Mouse (Mus musculus) lung, postnatal 25 days (tissue): ENCODE measurements around the gene Sstr5.

Experiments used
- DNase-seq: peaks from one replicate; pipeline ENCODE4 v3.0.0; 2022; ENCODE audit warnings: low spot score

The Sstr5 gene

DNA sequence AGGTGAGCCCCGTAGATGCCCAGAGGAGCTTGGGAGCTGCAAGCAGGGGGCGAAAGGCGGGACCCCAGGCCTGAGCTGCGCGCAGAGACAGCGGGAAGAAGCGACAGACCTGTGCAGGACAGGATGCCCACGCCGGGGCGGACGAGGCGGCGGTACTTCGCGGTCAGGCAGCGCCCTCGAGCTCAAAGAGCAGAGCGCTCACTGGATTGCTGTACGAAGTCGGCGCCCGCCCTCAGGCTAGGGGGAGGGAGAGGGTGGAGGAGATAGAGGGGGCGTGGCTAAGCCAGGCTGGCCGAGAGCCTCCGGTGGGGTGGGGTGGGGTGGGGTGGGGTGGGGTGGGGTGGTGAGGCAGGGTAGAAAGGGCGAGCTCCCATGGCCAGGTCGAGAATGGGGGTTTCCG is at the start of gene Sstr5:
Gene Sstr5 (minus strand): TSS at position 276 of the 400 bp plus-strand sequence.
- no peak for DNase-seq

DNA sequence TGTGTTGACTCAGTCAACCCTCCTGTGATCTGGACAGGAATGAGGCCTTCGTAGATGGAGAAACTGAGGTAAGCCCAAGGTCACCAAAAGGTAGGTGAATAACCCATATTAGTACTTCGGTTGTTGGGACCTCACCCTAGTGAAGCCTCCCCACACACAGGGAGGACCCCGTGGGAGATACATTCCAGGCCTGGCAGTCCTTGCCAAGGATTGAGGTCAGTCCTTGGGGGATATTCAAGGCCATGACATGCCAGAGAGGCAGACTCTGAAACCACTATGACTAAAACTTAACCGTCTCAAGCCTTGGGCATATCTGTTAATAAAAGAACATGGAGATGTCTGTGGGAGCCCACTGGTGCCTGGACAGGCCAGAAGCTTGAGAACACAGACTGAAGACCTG is 44.7 kb upstream of the Sstr5 start:
- DNase-seq, result no peak

DNA sequence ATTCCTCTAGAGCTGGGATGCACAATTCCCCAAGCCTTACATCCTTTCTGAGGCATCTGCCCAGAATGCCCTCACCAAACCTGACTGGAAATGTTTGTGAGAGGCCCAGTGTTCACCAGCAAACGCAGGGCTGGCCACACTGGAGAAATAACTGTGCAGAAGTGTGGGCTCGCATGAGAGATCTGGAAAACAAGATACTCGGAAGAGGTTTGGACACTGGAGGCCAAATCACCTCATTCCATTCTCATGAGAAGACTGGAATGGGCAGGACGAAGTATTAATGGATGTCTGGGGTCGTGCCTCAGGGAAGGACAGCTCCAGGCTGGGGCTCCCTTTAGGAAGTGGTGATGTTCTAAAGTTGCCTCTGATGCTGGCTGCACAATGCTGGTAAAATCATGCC is 43.6 kb upstream of the Sstr5 start:
- no peak for DNase-seq

DNA sequence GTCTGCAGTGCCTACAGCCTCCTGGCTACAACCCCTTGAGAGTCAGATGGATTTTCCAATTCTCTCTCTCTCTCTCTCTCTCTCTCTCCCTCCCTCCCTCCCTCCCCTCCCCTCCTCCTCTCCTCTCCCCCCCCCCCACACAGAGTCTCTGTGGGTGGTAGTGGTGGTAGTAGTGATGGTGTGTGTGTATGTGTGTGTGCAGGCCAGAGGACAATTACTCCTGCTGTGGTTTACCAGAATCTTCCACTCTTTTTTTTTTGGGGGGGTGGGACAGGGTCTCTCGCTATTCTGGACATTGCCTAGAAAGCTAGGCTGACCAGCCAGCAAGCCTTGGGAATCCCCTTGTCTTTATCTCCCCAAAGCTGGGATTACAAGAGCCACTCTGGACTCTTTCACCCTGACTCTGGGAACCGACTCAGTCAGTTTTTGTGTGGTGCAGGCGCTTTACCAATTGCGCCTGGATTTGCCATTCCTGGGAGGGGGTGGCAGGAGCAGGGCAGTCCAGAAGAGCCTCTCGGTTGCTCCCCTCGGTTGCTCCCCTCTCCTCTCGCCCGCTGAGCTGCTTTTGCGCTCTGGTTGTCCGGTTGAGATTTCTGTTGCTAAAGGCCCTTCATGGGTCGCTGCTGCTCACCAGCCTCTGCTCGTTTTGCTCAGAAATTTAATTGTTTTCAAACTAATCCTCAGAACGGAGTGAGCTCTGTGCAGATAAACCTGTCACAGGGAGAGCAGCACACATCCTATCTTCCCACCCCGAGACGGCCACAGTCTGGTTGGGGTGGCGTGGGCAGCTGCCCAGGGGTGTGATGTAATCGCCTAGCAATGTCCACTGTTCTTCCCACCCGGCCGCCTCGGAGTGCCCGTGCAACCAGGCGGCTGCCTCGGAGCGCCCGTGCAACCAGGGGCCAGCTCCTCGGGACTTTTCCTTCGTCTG is 42.1 kb upstream of the Sstr5 start:
- DNase-seq, result no peak

DNA sequence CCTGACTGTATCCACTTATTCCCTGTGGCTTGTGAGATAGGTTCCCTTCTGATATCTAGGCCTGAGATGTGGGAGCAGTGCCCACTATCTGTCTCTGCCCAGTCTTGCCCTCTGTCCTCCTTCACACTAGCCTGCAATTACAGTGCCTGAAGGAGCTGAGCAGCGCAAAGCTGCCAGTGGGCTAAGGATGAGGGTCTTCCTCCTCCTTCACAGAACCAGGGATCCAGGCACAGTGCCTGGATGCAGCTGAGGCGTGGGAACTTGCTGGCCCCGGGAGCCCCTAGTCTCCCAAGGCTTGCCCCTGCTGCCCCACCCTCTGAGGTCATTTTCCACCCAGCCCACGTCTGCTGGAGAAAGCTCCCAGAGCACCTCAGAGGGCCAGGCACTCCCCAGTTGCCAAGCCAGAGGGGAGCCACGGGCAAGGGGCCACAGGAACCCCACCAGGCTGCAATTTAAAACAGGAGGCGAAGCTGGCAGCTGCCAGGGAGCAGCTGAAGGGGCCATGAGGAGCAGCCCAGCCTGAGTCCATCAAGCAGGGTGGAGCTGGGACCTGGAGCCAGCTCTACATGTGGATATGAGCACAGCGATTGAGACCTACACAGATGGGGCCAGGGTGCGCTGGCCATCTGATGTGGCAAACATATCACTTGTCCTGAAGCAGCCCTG is 33.4 kb upstream of the Sstr5 start:
- DNase-seq, result no peak

DNA sequence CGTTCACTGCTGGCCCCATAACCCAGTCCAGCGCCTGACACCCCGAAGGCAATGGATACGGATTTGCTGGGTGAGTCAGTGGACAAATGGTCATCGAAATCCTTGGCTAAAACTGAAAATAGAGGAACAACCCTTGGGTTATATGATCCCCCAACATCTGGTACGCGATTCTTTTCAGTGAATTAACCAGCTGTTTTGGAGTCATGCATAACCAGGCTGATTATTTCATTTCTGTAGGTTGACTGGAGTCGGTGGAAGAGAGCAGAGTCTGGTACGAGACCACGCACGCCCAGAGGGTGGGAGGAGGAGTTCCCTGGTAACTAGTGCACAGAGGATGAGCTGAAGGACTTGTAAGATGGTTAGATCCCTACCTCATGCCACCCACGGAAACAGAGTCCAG is 25.0 kb upstream of the Sstr5 start:
- no peak for DNase-seq

DNA sequence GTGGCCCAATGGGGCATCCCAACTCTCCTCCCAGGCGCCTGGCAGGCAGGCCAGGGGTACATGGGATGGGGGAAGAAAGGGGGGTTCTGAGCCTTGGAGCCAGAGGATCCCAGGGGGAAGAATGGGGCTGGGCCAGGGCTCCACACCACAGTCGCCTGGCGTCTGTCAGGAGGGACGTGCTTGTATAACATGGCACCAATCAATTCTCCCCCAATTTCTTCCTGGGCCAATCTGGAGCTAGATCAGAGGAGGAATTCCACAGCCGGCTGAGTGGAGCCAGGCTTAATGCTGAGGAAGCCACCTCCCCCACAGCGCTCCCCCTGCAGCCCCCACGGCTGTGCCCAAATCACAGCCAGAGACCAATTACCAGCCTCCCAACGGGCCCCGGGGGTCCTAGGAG is 23.4 kb upstream of the Sstr5 start:
- no peak for DNase-seq

DNA sequence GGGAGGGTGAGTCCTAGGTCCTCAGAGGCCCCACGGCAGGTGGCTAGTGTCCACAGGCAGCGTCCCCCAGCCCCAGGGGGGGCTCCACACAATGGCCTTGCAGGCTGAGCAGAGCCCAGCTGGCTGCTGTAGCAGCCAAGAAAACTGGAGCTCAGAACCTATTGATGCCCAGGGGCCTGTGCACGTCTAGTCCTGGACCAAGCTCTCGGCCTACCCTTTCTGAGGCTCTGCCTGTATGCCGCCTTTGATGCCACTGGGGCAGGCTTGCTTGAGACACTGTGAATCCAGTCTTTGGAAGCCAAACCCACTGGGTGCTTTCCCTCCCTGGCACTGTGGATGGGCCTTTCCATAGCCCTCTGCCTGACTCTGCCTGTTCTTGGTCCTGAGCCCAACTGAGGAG is 22.4 kb upstream of the Sstr5 start:
- no peak for DNase-seq

DNA sequence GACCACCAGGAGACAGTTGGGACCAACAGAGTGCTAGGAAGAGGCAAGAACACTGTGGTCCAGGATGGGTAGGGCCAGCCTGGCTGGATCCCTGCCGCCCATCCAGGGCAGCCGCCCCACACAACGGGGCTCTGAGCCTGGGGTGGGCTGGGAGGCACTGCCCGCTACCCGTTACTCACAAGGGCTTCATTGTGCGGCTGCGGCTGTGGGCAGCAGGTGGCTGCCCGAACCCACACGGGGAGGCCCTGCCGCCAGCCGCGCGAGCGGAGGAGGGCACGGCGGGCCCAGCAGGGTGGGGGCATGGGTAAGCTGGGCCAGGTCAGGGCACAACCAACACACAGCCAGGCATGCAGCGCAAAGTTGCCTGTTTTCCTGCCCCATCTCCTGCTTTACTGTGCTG is 21.1 kb upstream of the Sstr5 start:
- DNase-seq, result no peak

DNA sequence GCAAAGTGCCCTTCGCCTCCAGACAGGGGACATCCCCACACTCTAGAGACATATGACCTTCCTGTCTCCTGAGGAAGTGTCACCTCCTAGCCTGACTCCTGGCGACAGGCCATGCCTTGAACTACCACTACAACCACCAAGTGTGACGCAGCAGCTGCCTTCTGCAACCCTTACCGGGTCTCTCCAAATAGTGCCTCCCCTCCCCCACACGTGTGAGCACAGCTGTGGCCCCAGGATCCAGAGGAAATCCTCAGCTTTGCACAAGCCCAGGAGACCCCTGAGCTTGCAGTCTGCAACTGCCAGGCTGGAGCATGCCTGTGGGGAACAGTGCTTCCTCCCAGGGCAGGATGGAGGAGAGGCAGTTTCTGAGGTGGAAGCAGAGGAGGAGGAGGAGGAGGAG is 19.2 kb upstream of the Sstr5 start:
- DNase-seq, result no peak

DNA sequence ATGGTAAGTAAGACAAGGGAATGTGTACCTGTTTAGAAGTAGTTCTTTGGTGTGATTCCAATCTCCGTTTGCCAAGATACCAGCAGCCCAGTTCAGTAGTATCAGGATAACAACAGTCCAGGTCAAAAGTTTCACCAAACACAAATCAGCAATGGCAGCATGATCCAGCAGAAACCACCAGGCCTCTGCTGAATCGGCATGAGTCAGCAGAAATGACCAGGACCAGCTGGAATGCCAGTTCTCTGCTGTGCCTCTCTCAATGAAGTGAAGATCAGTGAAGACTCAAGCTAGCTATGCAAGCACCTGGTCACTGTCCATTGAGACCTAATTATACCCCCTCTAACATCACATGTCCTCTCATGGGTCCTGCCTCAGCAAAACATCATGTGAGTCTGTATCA is 17.0 kb upstream of the Sstr5 start:
- DNase-seq, result no peak

DNA sequence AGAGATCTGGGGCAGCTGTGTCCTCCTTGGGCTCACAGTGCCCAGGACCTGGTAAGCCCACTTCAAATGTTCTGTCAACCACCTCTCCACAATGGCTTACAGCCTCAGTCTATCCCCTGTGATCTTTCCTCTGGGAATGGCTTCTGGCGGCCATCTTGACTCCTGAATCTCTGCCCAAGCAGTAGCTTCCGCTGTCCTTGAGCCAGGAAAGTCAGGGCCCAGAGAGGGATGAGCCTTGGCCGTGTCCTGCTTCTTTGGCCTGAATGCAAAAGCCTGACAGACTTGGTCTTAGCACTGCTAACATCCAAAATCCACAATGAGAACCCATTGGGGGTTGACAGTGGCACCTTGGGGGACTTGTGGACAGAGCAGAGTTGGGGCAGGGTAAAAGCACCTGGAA is 14.8 kb upstream of the Sstr5 start:
- no peak for DNase-seq

DNA sequence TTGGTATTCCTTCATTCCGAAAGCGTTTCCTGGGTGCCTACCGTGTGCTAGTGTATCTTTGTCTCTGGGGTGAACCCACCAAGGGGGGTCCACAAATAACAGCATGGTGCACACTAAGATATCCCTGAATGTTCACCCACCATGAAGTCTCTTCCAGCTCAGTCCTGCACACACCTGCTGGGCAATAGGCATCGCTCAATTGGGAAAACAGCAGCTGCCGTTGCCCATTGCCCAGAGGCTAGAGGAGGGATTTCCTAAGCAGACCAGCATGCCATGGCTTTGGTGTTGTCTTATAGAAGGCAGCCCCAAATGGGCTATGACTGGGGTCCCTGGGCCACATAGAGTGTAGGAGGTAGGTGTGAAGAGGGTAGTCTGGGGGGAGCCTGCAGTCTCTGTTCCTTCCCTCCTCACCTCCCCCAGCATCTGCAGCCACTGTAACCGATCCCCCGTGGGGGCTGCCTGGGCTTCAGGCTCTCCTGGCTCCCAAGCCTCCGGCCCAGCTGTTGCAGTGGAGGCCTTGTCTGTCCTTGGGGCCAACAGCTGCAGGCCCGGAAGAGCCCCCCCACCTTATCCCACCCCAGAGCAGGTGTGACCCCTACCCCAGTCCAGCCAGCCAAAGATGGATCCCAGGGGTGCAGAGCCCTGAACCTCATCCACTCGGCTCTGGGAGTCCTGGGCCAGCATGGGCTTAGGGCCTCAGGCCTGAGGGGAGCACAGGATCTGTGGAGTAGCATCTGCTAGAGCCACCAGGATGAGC is 13.2 kb upstream of the Sstr5 start:
- DNase-seq, result no peak

DNA sequence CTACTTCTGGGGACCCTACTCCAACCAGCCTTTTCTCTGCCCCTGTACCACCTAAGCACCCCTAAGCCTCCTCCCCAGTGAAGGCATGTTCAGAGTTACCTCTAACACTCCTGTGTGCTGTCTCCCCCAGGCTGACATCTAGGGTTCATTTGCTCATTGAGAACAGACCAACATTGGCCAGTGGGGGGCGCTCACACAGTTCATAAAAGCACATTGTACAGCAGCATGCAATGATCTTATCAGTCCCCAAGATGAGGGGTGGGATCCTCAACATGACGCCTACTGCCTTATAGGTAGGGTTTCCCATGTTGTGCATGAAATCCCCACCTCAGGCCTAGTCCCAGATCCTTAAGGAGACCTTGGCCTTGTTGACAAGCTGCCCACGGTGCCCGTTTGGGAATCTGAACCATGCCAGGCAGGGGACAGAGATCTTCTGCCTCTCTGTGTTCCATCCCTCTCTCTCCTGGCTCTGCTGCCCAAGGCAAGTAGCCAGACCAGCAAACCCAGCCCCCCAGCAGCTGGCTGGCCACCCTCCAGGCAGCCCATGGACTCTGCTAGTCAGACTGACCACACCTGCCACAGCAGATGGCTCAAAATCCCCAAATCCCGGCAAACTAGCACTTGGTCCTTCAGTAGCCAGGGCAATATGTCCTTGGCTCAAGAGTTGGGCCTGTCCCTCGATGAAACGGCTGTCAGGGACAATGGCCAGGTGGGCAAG is 11.9 kb upstream of the Sstr5 start:
- no peak for DNase-seq

DNA sequence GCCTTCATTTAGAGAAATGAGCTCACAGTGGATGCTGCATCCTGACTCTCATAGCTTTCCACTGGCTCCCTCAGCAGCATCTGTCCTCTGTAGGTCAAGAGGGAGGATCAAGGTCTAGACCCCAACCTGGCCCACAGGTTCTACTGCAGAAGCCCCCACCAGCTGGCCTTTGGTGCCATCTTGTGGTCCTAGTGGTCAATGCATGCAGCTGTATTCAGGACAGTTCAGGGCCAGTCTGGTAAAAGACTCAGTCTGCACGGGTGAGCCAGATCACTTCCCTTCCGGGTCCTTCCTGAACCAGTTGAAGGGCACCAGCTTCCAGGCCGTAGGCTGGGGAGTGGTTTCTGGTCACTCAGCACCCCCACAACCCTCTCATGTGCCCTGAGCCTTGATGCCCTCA is 10.7 kb upstream of the Sstr5 start:
- DNase-seq, result peak; percentile 39

DNA sequence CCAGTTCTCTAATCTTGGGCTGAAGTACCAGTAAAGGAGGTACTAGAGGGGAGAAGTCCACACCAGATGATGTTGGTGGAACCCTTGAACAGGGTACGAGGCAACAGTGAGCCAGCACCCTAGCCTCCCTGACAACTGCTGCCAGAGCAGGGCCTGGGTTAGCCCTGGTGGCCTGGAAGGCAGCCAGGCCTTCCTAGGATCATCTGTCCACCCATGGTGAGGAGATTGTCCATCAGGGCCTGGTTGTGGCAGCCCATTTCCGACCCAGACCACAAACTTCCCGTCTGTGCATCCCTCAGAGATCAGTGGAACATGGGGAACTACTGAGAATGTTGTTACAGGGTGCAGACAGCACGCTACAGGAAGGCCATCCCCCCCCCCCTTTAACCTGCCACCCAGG is 5.5 kb upstream of the Sstr5 start:
- no peak for DNase-seq

DNA sequence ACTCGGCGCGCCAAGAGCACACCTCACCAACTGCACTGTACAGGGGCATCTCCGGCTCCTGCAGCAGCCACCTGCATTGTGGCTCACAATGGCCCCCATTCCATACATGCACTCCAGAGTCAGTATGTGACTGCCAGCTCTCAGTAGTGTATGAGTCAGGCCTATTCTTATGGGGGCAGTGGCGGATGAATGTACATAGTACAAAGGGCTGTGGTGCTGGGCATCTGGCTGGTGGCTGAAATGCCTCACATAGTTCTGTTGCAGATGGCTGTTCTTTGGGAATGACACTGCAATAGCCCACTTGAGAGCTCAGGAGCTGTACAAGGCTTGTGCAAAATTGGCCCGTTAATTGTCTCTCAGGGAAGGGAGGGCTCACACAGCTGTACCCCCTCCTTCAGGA is 15.0 kb downstream of the Sstr5 start:
- DNase-seq, result no peak

DNA sequence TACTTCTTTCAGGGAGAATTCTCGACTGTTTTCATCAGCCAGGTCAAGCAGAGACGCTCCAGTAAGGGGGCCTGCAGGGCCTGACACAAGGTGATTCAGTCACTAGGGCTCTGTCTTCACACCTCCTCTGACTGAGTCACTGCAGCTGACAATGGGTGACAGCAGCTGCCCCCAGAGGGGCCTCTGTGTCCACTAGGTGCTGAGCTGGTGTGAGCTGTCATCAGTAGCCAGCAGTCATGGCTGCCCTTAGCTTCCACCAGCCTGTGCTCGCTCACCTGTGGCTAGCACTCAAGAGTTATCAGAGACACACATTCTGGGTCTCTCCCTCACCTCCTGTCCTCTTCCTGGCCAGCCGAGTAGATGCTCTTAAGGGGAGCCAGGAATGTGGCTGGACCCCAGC is 16.3 kb downstream of the Sstr5 start:
- no peak for DNase-seq

DNA sequence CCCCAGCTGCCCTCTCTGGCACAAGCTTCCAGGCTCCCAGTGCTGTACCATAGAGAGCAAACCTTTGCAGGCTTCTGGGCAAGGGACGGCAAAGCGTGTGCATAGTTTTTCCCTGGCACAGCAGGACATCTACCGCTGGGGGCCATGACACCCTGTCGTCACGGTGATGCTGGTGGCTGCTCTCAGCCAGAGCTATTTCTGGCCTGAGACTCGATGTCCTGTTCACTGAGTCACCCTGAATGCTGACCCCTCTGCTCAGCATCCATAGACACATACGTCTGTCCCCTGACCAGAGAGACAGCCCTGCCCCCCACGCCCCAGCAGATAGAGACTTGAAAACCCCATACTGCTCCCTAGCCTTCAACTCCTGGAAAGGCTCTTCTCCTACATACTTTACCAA is 16.9 kb downstream of the Sstr5 start:
- DNase-seq, result no peak

DNA sequence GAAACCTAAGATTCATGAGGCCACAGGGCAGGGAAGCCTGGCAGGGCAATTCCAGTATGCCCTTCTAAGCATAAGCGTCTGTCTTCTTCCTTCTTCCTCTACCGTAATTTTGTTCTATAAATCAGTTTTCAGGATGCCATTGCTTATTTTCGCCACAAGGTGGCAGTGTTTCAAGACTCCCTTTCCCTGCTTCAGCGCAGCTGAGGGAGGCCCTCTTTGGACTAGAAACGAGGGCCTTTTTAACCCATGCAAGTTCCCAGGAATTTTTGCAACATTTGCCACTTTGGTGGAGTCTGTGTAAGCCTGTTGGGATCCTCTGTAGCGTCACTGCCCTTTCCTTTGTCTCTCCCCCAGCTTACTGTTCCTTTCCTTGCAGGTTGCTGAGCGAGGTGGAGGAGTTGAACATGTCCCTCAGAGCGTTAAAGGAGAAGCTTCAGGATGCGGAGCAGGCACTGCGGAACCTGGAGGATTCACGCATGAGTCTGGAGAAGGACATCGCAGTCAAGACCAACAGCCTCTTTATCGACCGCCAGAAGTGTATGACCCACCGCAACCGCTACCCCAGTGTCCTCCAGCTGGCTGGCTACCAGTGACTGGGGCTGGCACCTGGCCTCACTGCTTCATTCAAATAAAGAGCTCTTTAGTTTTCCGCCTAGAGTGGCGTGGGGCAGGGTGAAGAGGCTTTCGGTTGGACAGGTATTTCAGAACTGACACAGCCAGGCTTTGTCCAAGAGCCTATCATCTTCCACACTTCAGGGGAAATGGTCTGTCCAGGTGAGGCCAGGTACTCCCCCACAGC is 20.9 kb downstream of the Sstr5 start:
- DNase-seq, result peak; percentile 38

DNA sequence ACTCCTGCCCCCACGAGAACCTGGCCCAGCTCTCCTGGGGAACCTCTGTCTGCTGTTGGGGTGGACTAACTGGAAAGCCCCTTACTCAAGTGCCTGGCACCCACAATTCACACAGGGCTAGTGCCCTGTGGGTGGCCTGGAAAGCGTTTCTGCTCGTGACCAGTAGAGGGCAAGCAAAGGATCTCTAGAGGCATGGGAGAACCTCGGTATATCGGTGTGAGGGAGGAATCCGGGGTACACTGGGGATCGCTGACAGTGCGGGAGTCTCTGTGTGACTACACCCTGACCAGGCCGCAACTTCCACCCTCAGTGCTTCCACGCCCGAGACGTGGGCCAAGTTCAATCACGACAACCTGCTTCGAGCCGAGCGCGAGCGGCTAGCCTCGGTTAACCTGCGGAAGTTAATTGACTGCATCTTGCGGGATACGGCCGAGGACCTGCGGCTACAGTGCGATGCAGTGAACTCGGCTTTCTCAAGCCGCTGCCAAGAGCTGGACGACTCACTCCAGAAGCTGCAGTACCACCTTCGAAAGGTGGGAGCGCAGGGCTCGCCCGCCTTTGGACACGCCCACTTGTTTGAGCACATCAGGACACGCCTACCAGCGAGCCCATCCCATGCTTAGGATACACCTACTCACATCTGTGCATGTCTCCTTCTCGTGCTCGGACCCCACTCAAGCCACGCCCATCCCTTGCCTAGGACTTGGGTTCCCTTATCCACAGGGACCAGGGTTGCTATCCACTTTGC is 22.6 kb downstream of the Sstr5 start:
- peak; percentile 62 for DNase-seq
